Mouse (Mus musculus) bone marrow macrophage, adult 2 months (primary cell): Measurements from ENCODE around the gene Fgfr2.

Experiments used
- CTCF ChIP-seq: IDR thresholded peaks from 2 replicates; pipeline ENCODE4 v1.5.1; 2012; ENCODE audit warnings: low read depth, mild to moderate bottlenecking, low read length, moderate library complexity
- POLR2A ChIP-seq: IDR thresholded peaks from 2 replicates; pipeline ENCODE4 v1.6.1; 2012; ENCODE audit warnings: mild to moderate bottlenecking, low read depth, low read length, borderline replicate concordance

DNA sequence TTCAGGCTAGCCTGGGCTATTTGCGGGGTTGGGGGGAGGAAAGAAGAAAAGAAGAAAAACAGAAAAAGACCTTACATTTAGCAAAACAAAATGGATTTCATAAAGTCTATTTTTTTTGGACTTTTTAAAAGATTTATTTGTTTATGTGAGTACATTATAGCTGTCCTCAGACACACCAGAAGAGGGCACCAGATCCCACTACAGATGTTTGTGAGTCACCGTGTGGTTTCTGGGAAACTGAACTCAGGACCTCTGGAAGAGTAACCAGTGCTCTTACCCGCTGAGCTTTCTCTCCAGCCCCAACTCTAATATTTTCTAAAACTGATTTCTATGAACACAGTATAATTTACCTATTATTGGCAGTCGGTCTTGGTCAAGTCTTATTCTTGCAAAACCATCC lies 2588.0 kb downstream of the Fgfr2 start:
- TF ChIP-seq CTCF: no peak
- TF ChIP-seq POLR2A: no peak
